10 mouse cellular contexts compared by ENCODE assay signal in genomic region chr14:30056031-30056766, GRCm38 (mm10). TPM values are rescaled to one million over a fixed set of nuclear protein-coding genes. Genes with fewer than 3 reads are reported as not detected.
A peak's percentile ranks its signal among the peaks of the same experiment; 100 is the strongest.
DNase-seq lines count a peak whose midpoint lies in the region; ATAC-seq lines count a peak whose summit lies in the region.
"Had no signal": no experiment of that assay in that cellular context is flagged by ENCODE, and none has a peak within 500 bp of the region (broad histone marks: within the 10 kb centered on the region; RNA-seq: fewer than 3 reads in every experiment).

No protein-coding gene starts in this region.

- H3K9ac ChIP-seq in heart, embryonic 11.5 days (ENCODE audit: low read depth, low read length): no peak overlapping the region

- no peak overlapping the region for H3K27ac ChIP-seq in heart, embryonic 11.5 days (ENCODE audit: low read depth, low read length)

- DNase-seq in kidney, adult 9 months: peak; percentile 77
- DNase-seq in kidney, postnatal 14 days: no peak
- DNase-seq in MN1 (ENCODE audit: low spot score): peak; percentile 74
- peak; percentile 48 to 58 for DNase-seq in frontal cortex, postnatal 10 days (ENCODE audit: low spot score in 2 of 2)
- peak; percentile 31 for DNase-seq in layer of hippocampus, adult 9-11 months
- DNase-seq in spleen, postnatal 10 days (ENCODE audit: low spot score in 2 of 2): no peak
- DNase-seq in spleen, postnatal 4 days (ENCODE audit: low spot score in 2 of 2): no peak
- DNase-seq: cerebellum, adult 11 months had no signal

- no peaks in the 10 kb centered on the region for H3K9me3 ChIP-seq in heart, embryonic 11.5 days (replicated peaks; ENCODE audit: control insufficient read depth, low read length)

- no peaks in the 10 kb centered on the region for H3K4me1 ChIP-seq in heart, embryonic 11.5 days (ENCODE audit: control insufficient read depth, insufficient read depth, low read length)

- no peak overlapping the region for H3K4me3 ChIP-seq in heart, embryonic 11.5 days (ENCODE audit: low read depth, low read length)

- no peaks in the 10 kb centered on the region for H3K36me3 ChIP-seq in heart, embryonic 11.5 days (ENCODE audit: control insufficient read depth, insufficient read depth, low read length)

- WGBS in heart, embryonic 11.5 days (ENCODE audit: insufficient replicate concordance): 71% methylated on average over 13 of the region's 13 CpGs

- H3K4me2 ChIP-seq in heart, embryonic 11.5 days: no peak overlapping the region

- no peak for ATAC-seq in heart, embryonic 11.5 days (replicated peaks; ENCODE audit: insufficient number of reproducible peaks, low FRiP score, low TSS enrichment)

- H3K27me3 ChIP-seq in heart, embryonic 11.5 days (ENCODE audit: control insufficient read depth, insufficient read depth, low read length): no peaks in the 10 kb centered on the region

RNA-seq across cellular contexts. Expression of gene Chdh, which starts 47.4 kb away (rescaled TPM):
- polyA plus RNA-seq in heart, embryonic 11.5 days (2014; fragmentation: Nextera tagmentation; extraction: Ambion mirVana): 0.10 and 0.21 TPM in 2 replicates
- polyA plus RNA-seq: heart, postnatal 0 days had no signal

RNA-seq across cellular contexts. Expression of gene Il17rb, which starts 47.5 kb away (rescaled TPM):
- polyA plus RNA-seq in heart, embryonic 11.5 days (2014; fragmentation: Nextera tagmentation; extraction: Ambion mirVana): 0.60 and 0.75 TPM in 2 replicates

Comparison
In these comparisons a context has a peak if more than half of its experiments do, and no peak if none do; other contexts are left out.
1. DNase-seq: peak in kidney, adult 9 months (single experiment), MN1 (single experiment), frontal cortex, postnatal 10 days (2 of 2) and layer of hippocampus, adult 9-11 months (single experiment); none in kidney, postnatal 14 days (single experiment), spleen, postnatal 10 days (0 of 2) and spleen, postnatal 4 days (0 of 2).